Mouse (Mus musculus) spleen, adult 2 months (tissue): ENCODE data around the gene Defb3. TPM values are rescaled to one million over a fixed set of nuclear protein-coding genes. Genes with fewer than 3 reads are reported as not detected.
"Not testable (repeated sequence)": the region's sequence is repeated elsewhere in the genome, so short reads cannot be mapped to it uniquely, and the experiment has no call there.

Source experiments
- DNase-seq, 2 experiments: peaks; one replicate each; pipeline versions ENCODE4 v3.0.0 to v3.0.0-alpha.2; 2012 to 2021; ENCODE audit warnings: low spot score in 2 of 2, low read depth in 1 of 2
- H3K27ac ChIP-seq: fragments of 200-500 bp; 2 replicates; pipeline ENCODE4 v1.5.1; 2012; ENCODE audit warnings: low read length, inconsistent platforms; ENCODE audit not compliant: insufficient read depth
- H3K27me3 ChIP-seq: fragments of 200-500 bp; 2 replicates; pipeline ENCODE4 v1.6.1; 2012; ENCODE audit warnings: mild to moderate bottlenecking, moderate library complexity, low read length, inconsistent platforms; ENCODE audit not compliant: control insufficient read depth, insufficient read depth
- H3K36me3 ChIP-seq: fragments of 200-500 bp; 2 replicates; pipeline ENCODE4 v1.6.1; 2012; ENCODE audit warnings: mild to moderate bottlenecking, low read length, inconsistent platforms; ENCODE audit not compliant: control insufficient read depth, insufficient read depth
- H3K4me1 ChIP-seq: fragments of 200-500 bp; 2 replicates; pipeline ENCODE4 v1.6.1; 2011; ENCODE audit warnings: inconsistent platforms; ENCODE audit not compliant: control insufficient read depth, insufficient read depth, insufficient read length
- H3K4me3 ChIP-seq: fragments of 200-500 bp; 2 replicates; pipeline ENCODE4 v1.5.1; 2011; ENCODE audit warnings: mild to moderate bottlenecking, inconsistent platforms; ENCODE audit not compliant: insufficient read depth, insufficient read length; ENCODE audit errors: extremely low read depth
- CTCF ChIP-seq: fragments of 200-500 bp; IDR thresholded peaks from 2 replicates; pipeline ENCODE4 v1.5.1; 2011; ENCODE audit warnings: mild to moderate bottlenecking, inconsistent platforms; ENCODE audit not compliant: insufficient read depth, insufficient read length, insufficient replicate concordance; ENCODE audit errors: extremely low read depth
- POLR2A ChIP-seq: fragments of 200-500 bp; IDR thresholded peaks from 2 replicates; pipeline ENCODE4 v1.6.1; 2011; ENCODE audit warnings: low read depth, low read length, inconsistent platforms
- WGBS: fragments of 180-500 bp; shearing (Covaris S2); methylation state at CpG from one replicate; pipeline ENCODE4 v1.1.7; 2018; 5-methylcytosine and 5-hydroxymethylcytosine counted together
- polyA plus RNA-seq: library from polyadenylated mRNA; depleted of rRNA; stranded (reverse); fragments of >200 nt; gene quantifications from 2 replicates; pipeline ENCODE4 v1.2.3, GENCODE M21; 2012; rRNA removed

The Defb3 gene
- not detected in 2 replicates for polyA plus RNA-seq

- H3K4me1 ChIP-seq, H3K27ac ChIP-seq, H3K4me3 ChIP-seq, H3K36me3 ChIP-seq, DNase-seq, H3K27me3 ChIP-seq: not testable (repeated sequence)
- 48% methylated on average over 2 of the region's 2 CpGs for WGBS
These were observed at the start of gene Defb3 for GRCm38 (mm10) chr8:19293060-19293459. Gene Defb3, plus strand, starts transcription at chr8:19293360.

- DNase-seq, result no peak
- H3K4me1 ChIP-seq, result no peaks in the 10 kb centered on the region
These were observed 45.9 kb upstream of the Defb3 start, which contains the start of gene Defb5 for GRCm38 (mm10) chr8:19247280-19247679. Gene Defb5, plus strand, starts transcription at chr8:19247580.

DNA sequence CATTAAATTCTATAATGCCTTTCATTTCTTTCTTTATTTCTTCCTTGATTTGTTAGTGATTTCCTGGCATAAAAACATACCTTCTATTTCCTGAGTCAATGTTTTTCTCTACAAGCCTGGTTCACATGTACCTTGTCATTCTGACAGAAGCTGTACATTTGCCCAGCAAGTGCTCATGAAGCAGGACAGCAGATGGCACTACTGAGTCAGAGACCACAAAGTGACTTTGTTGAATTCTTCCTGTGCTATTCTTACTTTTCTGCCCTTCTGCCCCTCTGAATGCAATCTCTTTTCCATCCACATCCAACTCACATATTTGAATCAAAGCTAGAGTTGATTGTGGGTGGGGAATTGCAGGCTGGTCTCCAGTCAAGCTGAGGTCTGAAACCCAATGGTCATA is 35.0 kb upstream of the Defb3 start:
- TF ChIP-seq CTCF, result no peak
- Histone ChIP-seq H3K27ac (no peak overlapping the region), H3K36me3 (no peaks in the 10 kb centered on the region), H3K4me3 (no peak overlapping the region), H3K4me1 (no peaks in the 10 kb centered on the region), H3K27me3 (no peaks in the 10 kb centered on the region)
- DNase-seq, result no peak

More at GRCm38 (mm10) chr8:19247280-19247679, 45.9 kb upstream of the Defb3 start, which contains the start of gene Defb5:
- Histone ChIP-seq H3K4me3 (no peak within 1 kb of the TSS), H3K27ac (no peak within 1 kb of the TSS), H3K27me3 (no peaks in the 10 kb centered on the region), H3K36me3 (no peaks in the 10 kb centered on the region)
- TF ChIP-seq CTCF (no peak), POLR2A (no peak)
- WGBS, result 93% methylated on average over 5 of the region's 5 CpGs

GRCm38 (mm10) chr8:19259667-19260066 is 33.5 kb upstream of the Defb3 start:
- Histone ChIP-seq H3K27ac (no peak overlapping the region), H3K4me1 (no peaks in the 10 kb centered on the region), H3K36me3 (no peaks in the 10 kb centered on the region), H3K4me3 (no peak overlapping the region), H3K27me3 (no peaks in the 10 kb centered on the region)
- no peak for DNase-seq
- WGBS, result 38% methylated on average over 3 of the region's 3 CpGs
- no peak for TF ChIP-seq CTCF
- TF ChIP-seq POLR2A, result no peak

- WGBS, result 67% methylated on average over 3 of the region's 3 CpGs
- H3K27ac ChIP-seq, H3K4me1 ChIP-seq, H3K27me3 ChIP-seq, H3K36me3 ChIP-seq, DNase-seq, H3K4me3 ChIP-seq: not testable (repeated sequence)
These were observed 5.2 kb downstream of the Defb3 start for GRCm38 (mm10) chr8:19298361-19298760.

DNA sequence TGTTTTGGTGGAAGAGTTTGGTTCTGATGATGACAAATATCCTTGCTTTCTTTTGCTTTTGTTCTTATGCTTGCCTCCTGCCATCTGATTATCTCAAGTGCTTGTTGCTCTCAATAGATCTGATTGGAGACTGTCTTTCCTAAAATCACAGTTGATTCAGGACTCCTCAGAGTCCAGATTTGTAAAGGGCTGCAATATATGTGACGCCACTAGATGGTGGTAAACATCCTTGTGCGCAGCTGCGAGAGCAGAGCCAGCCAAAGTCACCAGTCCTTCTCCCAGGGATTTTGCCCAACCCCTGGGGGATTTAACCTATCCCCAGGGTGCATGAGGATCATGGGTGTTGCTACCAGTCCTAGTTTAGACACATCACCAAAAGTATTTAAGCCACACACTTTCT is 38.7 kb downstream of the Defb3 start:
- H3K4me3 ChIP-seq, result no peak overlapping the region
- TF ChIP-seq CTCF (no peak), POLR2A (no peak)
- no peaks in the 10 kb centered on the region for H3K27me3 ChIP-seq
- H3K36me3 ChIP-seq, result no peaks in the 10 kb centered on the region
- no peak overlapping the region for H3K27ac ChIP-seq
- WGBS, result 9% methylated on average over 3 of the region's 3 CpGs
- H3K4me1 ChIP-seq, result no peaks in the 10 kb centered on the region
- no peak for DNase-seq

Other genes with a start within 250 kb of the Defb3 start
- not detected in 2 replicates for gene Defb39, start 228.6 kb upstream of the Defb3 start, polyA plus RNA-seq
- not detected in 2 replicates for gene Defb12, start 178.5 kb upstream of the Defb3 start, polyA plus RNA-seq
- not detected in 2 replicates for gene Defb34, start 169.6 kb upstream of the Defb3 start, polyA plus RNA-seq
- not detected in 2 replicates for gene Gm45826, start 152.6 kb upstream of the Defb3 start, polyA plus RNA-seq
- not detected in 2 replicates for gene Defb14, start 99.0 kb upstream of the Defb3 start, polyA plus RNA-seq
- not detected in 2 replicates for gene Defb4, start 94.7 kb upstream of the Defb3 start, polyA plus RNA-seq
- gene Defb6, start 67.9 kb upstream of the Defb3 start, polyA plus RNA-seq, result not detected in 2 replicates
- gene Defb46, start 53.4 kb upstream of the Defb3 start, polyA plus RNA-seq, result not detected in 2 replicates
- not detected in 2 replicates for gene Defb5, start 45.8 kb upstream of the Defb3 start, polyA plus RNA-seq
- not detected in 2 replicates for gene Defb8, start 154.2 kb downstream of the Defb3 start, polyA plus RNA-seq
- gene Defb7, start 201.7 kb downstream of the Defb3 start, polyA plus RNA-seq, result not detected in 2 replicates